Mouse (Mus musculus) urinary bladder, postnatal 25 days (tissue): Measurements from ENCODE around the gene Cbwd1.
"Not testable (repeated sequence)": the region's sequence is repeated elsewhere in the genome, so short reads cannot be mapped to it uniquely, and the experiment has no call there.

Experiments
- DNase-seq: peaks from one replicate; pipeline ENCODE4 v3.0.0; 2022; ENCODE audit warnings: low spot score

The Cbwd1 gene

GRCm38 (mm10) chr19:24897006-24897895 is 64.2 kb downstream of the Cbwd1 start:
- DNase-seq = no peak

- no peak for DNase-seq
Observed at GRCm38 (mm10) chr19:24896536-24896935, 64.9 kb downstream of the Cbwd1 start.

- no peak for DNase-seq
Observed at GRCm38 (mm10) chr19:24886888-24887287, 74.5 kb downstream of the Cbwd1 start.

- peak; percentile 39 for DNase-seq
Observed at GRCm38 (mm10) chr19:24885504-24885903, 75.9 kb downstream of the Cbwd1 start.

- DNase-seq = no peak
Observed at GRCm38 (mm10) chr19:24881237-24881636, 80.2 kb downstream of the Cbwd1 start.

GRCm38 (mm10) chr19:24875129-24875870 is 86.1 kb downstream of the Cbwd1 start, which contains the start of gene Gm10053:
TSS of gene Gm10053 (plus strand) at chr19:24875686.
- not testable (repeated sequence) for DNase-seq

GRCm38 (mm10) chr19:24873873-24874272 is 87.5 kb downstream of the Cbwd1 start:
- DNase-seq = no peak

GRCm38 (mm10) chr19:24871037-24871635 is 90.3 kb downstream of the Cbwd1 start:
- DNase-seq = peak; percentile 65
